ENCODE assay signal across 11 mouse cellular contexts in the genomic region with DNA sequence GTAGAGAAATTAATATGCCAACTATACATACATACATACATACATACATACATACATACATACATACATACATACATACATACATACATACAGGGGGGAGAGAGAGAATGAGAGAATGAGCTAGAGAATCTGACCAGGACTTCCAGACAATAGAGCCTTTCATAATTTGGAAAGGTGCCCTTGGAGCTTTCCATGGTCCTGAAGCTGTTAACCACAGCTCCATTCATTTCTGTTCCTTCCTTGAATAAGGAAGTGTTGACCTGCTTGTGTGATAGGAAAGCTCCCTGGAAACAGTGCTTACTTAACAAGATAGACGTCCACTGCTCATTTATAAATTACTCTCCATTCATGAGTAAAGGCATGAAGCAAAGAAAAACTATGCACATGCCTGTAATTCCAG.
DNase-seq lines count a peak whose midpoint lies in the region; ATAC-seq and TF ChIP-seq lines count a peak whose summit lies in the region.
"Had no signal": no experiment of that assay in that cellular context is flagged by ENCODE, and none has a peak within 500 bp of the region (broad histone marks: within the 10 kb centered on the region; RNA-seq: fewer than 3 reads in every experiment).

No protein-coding gene starts in this region.

- no peak overlapping the region for H3K27ac ChIP-seq in intestine, embryonic 14.5 days (ENCODE audit: low read depth)
- H3K27ac ChIP-seq in intestine, postnatal 0 days (ENCODE audit: low read depth, low read length) = no peak overlapping the region
- no peak overlapping the region for H3K27ac ChIP-seq in thymus, adult 2 months (ENCODE audit: control insufficient read depth, insufficient read depth, low read length)
- H3K27ac ChIP-seq: intestine, embryonic 15.5 days had no signal

- TF ChIP-seq POLR2A in thymus, adult 2 months (IDR thresholded peaks at IDR 0.05; ENCODE audit: control insufficient read depth, extremely low read depth, insufficient read depth, low read length, poor library complexity) = no peak

- ATAC-seq in intestine, embryonic 14.5 days (replicated peaks; ENCODE audit: low FRiP score, low TSS enrichment, low read depth) = no peak
- ATAC-seq in intestine, postnatal 0 days = no peak
- ATAC-seq in monocyte, adult 5-6 weeks (replicated peaks; ENCODE audit: insufficient number of reproducible peaks, low FRiP score, low TSS enrichment, poor library complexity, severe bottlenecking) = no peak
- ATAC-seq: intestine, embryonic 15.5 days had no signal

- 14% methylated on average over 1 of the region's 1 CpGs for WGBS in intestine, embryonic 14.5 days
- WGBS in intestine, postnatal 0 days = 3% methylated on average over 1 of the region's 1 CpGs
- WGBS in thymus, adult 2 months = 11% methylated on average over 1 of the region's 1 CpGs

- H3K4me2 ChIP-seq in intestine, embryonic 14.5 days (ENCODE audit: low read length) = no peak overlapping the region
- no peak overlapping the region for H3K4me2 ChIP-seq in intestine, postnatal 0 days (replicated peaks; ENCODE audit: low read depth)
- H3K4me2 ChIP-seq: intestine, embryonic 15.5 days had no signal

- H3K27me3 ChIP-seq in intestine, embryonic 14.5 days (replicated peaks; ENCODE audit: control insufficient read depth, insufficient read depth, low read length) = no peaks in the 10 kb centered on the region
- no peaks in the 10 kb centered on the region for H3K27me3 ChIP-seq in intestine, postnatal 0 days (replicated peaks; ENCODE audit: control insufficient read depth, insufficient read depth, low read length)
- no peaks in the 10 kb centered on the region for H3K27me3 ChIP-seq in thymus, adult 2 months (ENCODE audit: control insufficient read depth, insufficient read depth, low read length)
- H3K27me3 ChIP-seq: intestine, embryonic 15.5 days had no signal

- H3K4me3 ChIP-seq in intestine, embryonic 14.5 days (ENCODE audit: low read depth, low read length) = no peak overlapping the region
- no peak overlapping the region for H3K4me3 ChIP-seq in intestine, postnatal 0 days (ENCODE audit: low read depth, low read length)
- no peak overlapping the region for H3K4me3 ChIP-seq in thymus, adult 2 months (ENCODE audit: control insufficient read depth, insufficient read depth, low read length)
- H3K4me3 ChIP-seq: erythroblast, embryonic 14.5 days; intestine, embryonic 15.5 days had no signal

- no peak overlapping the region for H3K9ac ChIP-seq in intestine, embryonic 14.5 days (ENCODE audit: low read length)
- H3K9ac ChIP-seq in intestine, postnatal 0 days (ENCODE audit: low read depth, low read length) = no peak overlapping the region
- H3K9ac ChIP-seq: intestine, embryonic 15.5 days had no signal

- intact Hi-C loops in left cerebral cortex, postnatal 25 days (cut with DNase I) = no loop called here

- no peak for TF ChIP-seq CTCF in intestine, postnatal 0 days (IDR thresholded peaks at IDR 0.05; ENCODE audit: low read depth)
- no peak for TF ChIP-seq CTCF in thymus, adult 2 months (IDR thresholded peaks at IDR 0.05; ENCODE audit: borderline replicate concordance, control insufficient read depth, extremely low read depth, insufficient read depth, low read length, poor library complexity)

- H3K9me3 ChIP-seq in intestine, embryonic 14.5 days (ENCODE audit: control insufficient read depth, low read length) = no peaks in the 10 kb centered on the region
- H3K9me3 ChIP-seq in intestine, postnatal 0 days (ENCODE audit: control insufficient read depth) = no peaks in the 10 kb centered on the region
- H3K9me3 ChIP-seq: intestine, embryonic 15.5 days had no signal

- no peaks in the 10 kb centered on the region for H3K36me3 ChIP-seq in intestine, embryonic 14.5 days (ENCODE audit: control insufficient read depth, insufficient read depth, low read length)
- H3K36me3 ChIP-seq in intestine, postnatal 0 days (ENCODE audit: control insufficient read depth, insufficient read depth) = no peaks in the 10 kb centered on the region
- H3K36me3 ChIP-seq in thymus, adult 2 months (ENCODE audit: control insufficient read depth, insufficient read depth, low read length) = no peaks in the 10 kb centered on the region
- H3K36me3 ChIP-seq: intestine, embryonic 15.5 days had no signal

- peak; percentile 67 for DNase-seq in intestine, embryonic 14.5 days (ENCODE audit: low spot score)
- DNase-seq in MEL-GATA-1-ER (ENCODE audit: extremely low read depth, low read depth) = peak; percentile 6
- peak; percentile 75 for DNase-seq in embryo, embryonic 10 days (ENCODE audit: low spot score)
- peak; percentile 64 for DNase-seq in lung, postnatal 10 days
- no peak for DNase-seq in left cerebral cortex, postnatal 25 days (ENCODE audit: low spot score in 2 of 2)
- DNase-seq in thymus, adult 2 months = no peak
- DNase-seq: right cerebral cortex, postnatal 25 days had no signal

- no peaks in the 10 kb centered on the region for H3K4me1 ChIP-seq in intestine, embryonic 14.5 days (replicated peaks; ENCODE audit: control insufficient read depth, insufficient read depth, low read length)
- H3K4me1 ChIP-seq in intestine, postnatal 0 days (replicated peaks; ENCODE audit: control insufficient read depth, insufficient read depth, low read length) = no peaks in the 10 kb centered on the region
- H3K4me1 ChIP-seq in thymus, adult 2 months (replicated peaks; ENCODE audit: control insufficient read depth, insufficient read depth, low read length) = no peaks in the 10 kb centered on the region
- H3K4me1 ChIP-seq: intestine, embryonic 15.5 days had no signal

Comparison
In these comparisons a context has a peak if more than half of its experiments do, and no peak if none do; other contexts are left out.
1. DNase-seq: peak in intestine, embryonic 14.5 days (single experiment), MEL-GATA-1-ER (single experiment), embryo, embryonic 10 days (single experiment) and lung, postnatal 10 days (single experiment); none in left cerebral cortex, postnatal 25 days (0 of 2) and thymus, adult 2 months (single experiment).